Mouse (Mus musculus) right cerebral cortex, postnatal 14 days (tissue): Measurements from ENCODE around the gene Olfr1360.
"Not testable (repeated sequence)": the region's sequence is repeated elsewhere in the genome, so short reads cannot be mapped to it uniquely, and the experiment has no call there.

Experiments used
- DNase-seq: peaks from one replicate; pipeline ENCODE4 v3.0.0; 2022

Gene Olfr1360

DNA sequence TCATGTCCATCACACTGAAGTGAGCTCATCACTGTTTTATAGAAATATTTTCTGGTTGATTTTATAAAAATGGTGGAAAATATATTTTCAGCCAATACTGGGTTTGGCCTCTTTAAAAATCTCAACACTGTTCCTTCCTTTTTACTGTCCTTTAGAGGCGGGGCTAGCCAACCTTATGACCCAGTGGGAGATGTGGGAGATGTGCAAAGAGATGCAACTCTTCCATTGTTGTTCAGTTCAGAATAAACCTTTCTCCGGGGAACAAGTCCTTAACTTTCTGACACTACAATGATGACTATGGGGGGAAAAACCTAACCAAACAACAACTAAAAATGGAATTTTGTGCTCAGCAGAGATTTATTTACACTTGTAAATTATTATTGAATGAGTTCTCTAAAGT, at the start of gene Olfr1360:
Gene Olfr1360, minus strand, starts transcription at position 101 of the 400 bp plus-strand sequence.
- no peak for DNase-seq

DNA sequence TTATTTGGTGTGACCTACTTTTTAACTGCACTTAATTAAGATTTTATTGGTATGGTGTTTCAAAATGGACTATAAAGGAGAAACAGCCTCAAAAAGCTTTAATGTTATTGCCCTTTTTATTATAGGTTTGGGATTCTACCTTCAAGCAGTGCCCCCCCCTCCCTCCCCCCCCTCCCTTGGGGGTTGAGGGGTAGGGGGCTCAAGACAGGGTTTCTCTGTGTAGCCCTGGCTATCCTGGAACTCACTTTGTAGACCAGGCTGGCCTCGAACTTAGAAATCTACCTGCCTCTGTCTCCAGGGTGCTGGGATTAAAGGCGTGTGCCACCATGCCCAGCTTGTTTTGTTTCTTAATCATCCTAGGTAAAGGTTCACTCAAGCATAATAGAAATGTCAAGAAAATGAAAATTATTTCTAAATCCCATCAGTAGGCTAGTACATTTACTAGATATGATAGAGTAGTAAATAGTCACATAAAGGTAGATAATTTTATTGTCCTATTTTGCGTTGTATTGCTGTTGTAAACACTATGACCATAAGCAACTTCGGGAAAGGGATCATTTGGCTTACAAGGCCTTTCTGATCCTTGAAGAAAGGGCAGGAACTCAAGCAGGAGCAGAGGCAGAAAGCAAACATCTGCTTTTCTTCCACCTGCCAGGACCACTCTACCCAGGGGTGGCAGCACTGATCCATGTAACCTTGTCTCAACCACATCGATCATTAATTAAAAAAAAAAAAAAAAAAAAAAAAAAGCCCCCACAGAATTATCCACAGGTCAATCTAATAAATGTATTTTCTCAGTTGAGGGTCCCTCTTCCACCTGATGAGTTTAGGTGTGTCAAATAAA, 46.0 kb upstream of the Olfr1360 start:
- DNase-seq: no peak

DNA sequence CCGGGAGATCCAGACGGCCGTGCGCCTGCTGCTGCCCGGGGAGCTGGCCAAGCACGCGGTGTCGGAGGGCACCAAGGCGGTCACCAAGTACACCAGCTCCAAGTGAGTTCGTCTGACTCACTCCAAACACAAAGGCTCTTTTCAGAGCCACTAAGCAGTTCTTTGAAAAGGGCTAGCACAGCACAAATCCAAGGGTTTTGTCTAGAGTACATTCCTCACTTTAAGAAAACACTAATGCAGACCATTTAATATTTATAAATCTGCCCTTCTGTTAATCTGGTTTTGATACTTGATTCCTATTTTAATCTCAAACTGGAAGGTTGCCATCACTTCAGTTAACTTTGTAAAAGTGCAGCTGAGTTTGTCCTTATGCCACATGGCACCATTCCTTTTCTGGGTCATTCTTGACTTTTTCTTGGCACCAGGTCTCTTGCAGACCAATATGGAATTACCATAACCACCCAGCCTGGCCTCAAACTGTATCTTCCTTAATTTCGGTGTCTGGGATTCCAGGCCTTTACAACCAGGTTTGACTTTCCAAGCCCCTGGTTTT, 45.2 kb upstream of the Olfr1360 start:
- DNase-seq: no peak

DNA sequence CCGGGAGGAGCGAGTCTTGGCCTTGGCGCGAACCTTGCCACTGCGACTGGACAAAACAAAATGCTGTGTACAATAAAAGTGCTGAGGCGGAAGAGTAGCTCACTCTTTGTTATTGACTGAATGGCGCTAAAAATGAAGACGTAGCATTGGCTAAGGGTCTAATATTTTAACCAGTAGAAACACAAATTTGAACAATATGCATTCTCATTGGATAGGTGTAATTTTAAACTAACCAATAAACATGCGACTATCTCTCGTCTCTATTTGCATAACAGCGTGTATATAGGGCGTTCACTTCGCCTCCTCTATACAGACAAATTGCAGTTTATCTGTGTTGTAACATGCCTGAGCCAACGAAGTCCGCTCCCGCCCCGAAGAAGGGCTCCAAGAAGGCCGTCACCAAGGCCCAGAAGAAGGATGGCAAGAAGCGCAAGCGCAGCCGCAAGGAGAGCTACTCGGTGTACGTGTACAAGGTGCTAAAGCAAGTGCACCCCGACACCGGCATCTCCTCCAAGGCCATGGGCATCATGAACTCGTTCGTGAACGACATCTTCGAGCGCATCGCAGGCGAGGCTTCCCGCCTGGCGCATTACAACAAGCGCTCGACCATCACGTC, 44.7 kb upstream of the Olfr1360 start, which contains the start of gene Hist1h2bm:
Gene Hist1h2bm, plus strand, starts transcription at position 288 of the 616 bp plus-strand sequence.
- not testable (repeated sequence) for DNase-seq

DNA sequence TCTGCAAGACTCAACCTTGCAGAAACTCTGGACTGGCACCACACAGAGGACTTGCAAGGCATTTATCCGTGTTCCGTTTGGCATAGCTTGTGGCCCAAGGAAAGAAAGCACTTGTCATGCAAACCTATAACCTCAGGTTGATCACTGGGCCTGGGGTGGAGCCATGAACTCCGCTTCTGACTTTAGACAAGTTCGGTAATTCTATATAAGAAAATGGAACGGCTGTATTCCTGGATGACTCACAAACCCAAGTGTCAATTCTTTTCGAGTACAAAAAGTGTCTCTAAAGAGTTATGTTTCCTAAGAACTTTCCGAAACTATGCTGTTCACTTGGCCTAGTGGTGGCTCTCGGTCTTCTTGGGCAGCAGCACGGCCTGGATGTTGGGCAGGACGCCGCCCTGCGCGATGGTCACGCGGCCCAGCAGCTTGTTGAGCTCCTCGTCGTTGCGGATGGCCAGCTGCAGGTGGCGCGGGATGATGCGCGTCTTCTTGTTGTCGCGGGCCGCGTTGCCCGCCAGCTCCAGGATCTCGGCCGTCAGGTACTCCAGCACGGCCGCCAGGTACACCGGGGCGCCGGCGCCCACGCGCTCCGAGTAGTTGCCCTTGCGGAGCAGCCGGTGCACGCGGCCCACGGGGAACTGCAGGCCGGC, 44.0 kb upstream of the Olfr1360 start:
- DNase-seq: not testable (repeated sequence)

DNA sequence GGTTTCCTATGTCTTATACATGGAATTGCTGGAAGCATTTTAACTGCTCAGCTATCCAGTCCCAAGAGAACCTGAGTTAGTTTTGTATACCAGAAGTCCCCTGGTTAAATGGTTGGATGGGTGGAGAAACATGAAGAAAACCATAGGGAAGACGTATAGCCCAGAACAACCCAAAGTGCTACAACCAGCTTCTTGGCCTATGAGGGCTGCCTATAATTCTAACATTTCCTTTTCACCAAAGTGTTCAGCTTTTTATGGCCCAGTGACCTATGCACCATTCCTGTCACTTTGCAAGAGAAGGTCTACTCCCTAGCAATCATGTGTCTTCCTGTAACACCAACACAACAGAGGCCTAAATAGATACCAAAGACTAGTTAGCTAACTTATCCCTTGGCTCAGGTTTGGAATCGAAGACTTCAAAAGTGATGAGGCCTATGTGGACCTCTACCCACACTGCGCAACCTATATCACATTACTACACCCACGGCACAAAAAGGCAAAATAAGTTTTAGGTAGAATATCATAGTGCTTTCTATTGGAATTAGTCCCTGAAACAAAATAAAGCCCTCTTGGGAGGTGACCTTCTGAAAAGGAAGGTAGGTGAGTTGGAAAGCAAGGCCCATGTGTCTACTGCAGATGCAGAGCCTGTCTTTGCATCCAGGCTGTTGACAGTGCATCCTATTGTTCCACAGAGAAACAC, 41.3 kb upstream of the Olfr1360 start:
- no peak for DNase-seq

DNA sequence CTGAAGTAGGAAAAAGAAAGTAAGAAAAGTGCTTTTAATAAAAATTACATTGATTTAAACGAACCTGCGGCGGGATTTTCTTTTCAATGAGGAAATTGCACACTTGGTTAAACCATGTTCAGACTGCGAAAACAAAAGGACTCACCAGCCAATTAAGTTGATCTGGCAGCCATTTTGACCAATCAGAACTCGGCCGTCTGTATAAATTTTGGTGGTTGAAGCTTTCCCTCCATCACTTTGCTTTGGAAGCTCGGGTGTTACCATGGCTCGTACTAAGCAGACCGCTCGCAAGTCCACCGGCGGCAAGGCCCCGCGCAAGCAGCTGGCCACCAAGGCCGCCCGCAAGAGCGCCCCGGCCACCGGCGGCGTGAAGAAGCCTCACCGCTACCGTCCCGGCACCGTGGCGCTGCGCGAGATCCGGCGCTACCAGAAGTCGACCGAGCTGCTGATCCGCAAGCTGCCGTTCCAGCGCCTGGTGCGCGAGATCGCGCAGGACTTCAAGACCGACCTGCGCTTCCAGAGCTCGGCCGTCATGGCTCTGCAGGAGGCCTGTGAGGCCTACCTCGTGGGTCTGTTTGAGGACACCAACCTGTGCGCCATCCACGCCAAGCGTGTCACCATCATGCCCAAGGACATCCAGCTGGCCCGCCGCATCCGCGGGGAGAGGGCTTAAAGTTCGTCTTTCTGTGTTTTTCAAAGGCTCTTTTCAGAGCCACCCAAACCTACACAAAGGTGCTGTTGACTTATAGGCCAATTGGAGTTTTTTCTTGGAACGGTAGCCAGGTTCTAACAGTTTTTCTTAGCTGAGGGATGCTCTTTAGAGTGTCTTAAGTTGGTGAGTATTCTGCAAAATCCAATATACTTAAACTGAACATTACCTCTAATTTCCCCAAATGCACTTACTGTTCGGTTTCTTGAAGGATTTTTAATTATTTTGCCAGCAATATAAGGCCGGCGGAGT, 40.5 kb upstream of the Olfr1360 start, which contains the start of gene Hist1h3h:
Gene Hist1h3h, plus strand, starts transcription at position 263 of the 961 bp plus-strand sequence.
- peak; percentile 69 for DNase-seq

DNA sequence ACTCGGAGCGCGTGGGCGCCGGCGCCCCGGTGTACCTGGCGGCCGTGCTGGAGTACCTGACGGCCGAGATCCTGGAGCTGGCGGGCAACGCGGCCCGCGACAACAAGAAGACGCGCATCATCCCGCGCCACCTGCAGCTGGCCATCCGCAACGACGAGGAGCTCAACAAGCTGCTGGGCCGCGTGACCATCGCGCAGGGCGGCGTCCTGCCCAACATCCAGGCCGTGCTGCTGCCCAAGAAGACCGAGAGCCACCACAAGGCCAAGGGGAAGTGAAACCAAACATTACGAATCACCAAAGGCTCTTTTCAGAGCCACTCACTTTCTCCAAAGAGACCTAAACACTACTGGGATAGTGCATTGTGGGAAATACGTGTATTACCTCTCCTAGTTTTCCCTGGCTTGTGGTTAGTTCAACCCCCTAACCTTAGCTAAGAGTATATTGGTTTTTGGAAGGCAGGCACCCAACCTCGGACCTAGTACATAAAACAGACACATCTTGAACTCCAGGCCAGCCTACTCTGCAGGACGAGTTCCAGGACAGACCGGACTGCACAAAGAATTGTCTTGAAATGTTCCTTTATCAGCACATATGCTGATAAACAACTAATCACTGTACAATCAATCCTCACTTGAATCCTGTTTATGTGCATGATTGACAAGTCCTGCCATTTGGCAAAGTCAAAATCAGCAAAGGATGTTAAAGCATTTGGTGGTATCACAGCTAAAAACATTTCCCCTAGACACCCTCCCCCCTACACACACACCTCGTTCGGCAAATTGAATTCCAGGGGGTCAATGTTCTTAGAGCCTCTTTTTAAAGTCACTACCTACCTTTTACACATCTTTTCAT, 39.6 kb upstream of the Olfr1360 start:
- DNase-seq: not testable (repeated sequence)

DNA sequence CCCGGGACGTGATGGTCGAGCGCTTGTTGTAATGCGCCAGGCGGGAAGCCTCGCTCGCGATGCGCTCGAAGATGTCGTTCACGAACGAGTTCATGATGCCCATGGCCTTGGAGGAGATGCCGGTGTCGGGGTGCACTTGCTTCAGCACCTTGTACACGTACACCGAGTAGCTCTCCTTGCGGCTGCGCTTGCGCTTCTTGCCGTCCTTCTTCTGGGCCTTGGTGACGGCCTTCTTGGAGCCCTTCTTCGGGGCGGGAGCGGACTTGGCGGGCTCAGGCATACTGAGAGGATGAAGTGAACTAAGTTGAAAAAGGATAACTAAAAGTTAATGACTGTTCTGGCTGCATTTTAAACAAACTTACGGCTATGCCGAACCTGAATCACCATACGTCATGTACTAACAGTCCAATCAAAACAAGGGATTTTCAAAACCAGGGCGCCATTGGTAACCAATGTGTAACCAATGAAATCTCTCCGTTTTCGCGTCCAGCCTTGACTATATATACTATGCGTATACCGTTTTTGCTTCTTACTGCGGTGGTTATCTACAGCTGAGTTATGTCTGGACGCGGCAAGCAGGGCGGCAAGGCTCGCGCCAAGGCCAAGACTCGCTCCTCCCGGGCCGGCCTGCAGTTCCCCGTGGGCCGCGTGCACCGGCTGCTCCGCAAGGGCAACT, 38.8 kb upstream of the Olfr1360 start, which contains the start of the genes Hist1h2bl and Hist1h2ai:
Gene Hist1h2bl, minus strand, starts transcription at position 280 of the 676 bp plus-strand sequence.
Gene Hist1h2ai, plus strand, starts transcription at position 559 of the 676 bp plus-strand sequence.
- peak; percentile 56 for DNase-seq

DNA sequence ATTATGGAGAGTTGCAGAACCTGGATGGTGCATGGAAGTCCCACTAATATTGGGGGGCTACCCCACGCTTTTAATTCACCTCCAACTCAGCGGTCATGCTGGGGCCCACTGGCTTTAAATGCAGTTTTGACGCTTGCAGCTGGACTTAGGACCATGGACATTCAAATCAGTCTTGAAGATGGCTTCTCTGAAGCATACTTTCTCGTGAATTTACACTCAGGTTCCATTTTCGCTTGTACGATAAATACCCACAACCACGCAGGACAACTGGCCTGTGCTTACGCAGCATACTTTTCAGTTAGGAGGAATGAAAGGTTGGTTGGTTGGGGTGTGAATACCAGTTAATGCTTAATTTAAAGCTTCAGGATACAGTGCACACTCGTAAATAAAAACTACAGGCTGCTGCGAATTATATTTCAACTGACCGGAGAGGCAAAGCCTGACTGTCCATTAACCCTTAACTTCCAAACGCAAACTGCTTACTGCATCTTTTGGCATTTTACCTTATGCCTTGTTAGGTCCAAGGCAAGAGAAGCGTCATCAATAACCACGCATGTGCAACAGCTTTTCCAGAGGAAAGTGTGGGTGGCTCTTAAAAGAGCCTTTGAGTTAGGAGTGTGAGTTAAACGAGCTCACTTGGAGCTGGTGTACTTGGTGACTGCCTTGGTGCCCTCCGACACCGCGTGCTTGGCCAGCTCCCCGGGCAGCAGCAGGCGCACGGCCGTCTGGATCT, 38.1 kb upstream of the Olfr1360 start:
- DNase-seq: no peak

DNA sequence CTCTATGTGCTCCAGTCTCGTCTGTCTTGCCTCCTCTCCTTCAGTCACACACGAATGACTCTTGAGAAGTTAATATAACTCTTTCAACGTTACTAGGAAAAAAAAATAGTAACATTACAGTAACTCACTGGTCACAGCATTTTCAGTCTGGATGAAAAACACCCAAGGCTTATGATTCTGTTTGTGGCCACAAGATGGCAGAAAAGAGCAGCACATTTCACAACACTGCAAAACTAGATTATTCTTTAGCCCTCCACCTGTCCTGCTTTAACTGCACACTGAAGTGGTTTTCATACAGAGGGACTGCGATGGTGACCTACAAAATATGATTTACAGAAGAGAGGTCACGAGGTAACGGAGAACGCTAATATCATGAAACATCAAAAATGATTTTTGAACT, 37.5 kb upstream of the Olfr1360 start:
- DNase-seq: peak; percentile 27

DNA sequence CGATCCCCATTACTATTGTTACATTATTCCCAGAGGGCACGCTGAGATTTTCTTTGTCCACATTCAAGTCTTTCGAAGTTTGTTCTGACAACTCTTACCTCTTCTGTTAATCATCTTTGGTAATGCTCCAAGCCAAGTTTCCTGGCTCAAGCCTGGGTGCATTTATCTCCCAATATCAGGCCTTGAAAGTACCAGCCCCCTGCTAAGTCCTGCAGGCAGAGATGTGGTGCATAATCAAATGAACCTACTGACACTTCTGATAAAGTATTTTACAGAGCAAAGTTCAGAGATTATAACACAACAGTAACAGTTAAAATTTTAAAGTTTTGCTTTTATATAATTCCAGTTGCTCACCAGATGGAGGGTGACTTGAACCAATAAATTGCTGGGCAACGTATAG, 34.5 kb upstream of the Olfr1360 start:
- no peak for DNase-seq

DNA sequence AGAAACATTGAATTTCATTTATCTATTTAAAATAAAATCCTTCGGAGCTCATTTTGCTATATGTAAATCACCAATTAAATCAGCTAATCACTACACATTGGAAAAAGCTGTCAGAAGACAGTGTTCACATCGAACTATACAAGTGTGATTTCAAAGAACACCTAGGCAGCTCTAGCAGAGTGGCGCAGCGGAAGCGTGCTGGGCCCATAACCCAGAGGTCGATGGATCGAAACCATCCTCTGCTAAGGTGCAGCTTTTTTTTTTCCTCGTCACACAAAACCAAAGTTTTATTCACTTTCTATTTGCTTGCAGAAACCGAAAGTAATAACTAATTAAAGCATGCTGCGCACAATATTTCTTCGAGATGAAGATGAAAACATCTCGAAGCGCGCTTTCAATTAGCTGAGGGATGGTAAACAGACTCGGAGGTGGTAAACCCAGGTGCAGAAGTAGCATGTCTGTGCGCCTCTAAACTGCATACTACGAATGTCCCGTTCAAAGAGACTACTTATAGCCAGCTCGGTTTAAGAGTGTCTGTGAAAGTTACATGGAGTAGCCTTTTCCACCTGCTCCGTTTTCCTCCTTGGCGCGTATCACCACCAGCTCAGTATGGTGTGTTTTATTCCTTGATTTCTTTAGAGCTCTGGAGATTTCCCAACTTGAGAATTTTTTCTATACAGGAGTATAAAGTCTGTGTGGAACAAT, 33.8 kb upstream of the Olfr1360 start:
- DNase-seq: peak; percentile 64

DNA sequence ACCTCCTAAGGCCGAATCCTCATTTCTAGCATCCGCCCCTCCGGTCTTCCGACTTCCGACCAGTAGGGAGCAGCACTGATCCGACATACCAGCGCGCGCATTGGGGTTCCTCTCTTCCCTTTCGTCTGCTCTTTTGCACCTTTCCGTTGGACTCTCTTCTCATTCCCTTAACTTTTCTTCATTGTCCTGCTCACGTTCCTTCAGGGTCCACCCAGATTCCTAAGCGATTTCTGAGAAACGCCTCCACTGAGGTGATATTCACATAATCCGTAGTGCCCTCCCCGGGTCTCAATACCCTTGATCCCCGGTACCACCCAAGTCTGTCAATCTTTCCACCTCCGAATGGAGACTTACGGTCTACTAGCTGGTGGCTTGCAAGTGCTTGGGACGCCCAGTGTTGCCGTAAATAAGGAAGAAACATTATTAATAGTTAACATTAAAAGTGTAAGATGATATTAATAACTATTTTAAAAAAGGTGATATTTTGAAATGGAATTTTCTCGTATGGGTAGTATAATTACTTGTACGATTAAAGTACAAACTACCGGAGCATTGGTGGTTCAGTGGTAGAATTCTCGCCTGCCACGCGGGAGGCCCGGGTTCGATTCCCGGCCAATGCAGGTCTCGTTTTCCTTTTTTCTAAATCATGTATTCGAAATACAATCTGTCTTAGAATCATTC, 33.0 kb upstream of the Olfr1360 start:
- peak; percentile 86 for DNase-seq

DNA sequence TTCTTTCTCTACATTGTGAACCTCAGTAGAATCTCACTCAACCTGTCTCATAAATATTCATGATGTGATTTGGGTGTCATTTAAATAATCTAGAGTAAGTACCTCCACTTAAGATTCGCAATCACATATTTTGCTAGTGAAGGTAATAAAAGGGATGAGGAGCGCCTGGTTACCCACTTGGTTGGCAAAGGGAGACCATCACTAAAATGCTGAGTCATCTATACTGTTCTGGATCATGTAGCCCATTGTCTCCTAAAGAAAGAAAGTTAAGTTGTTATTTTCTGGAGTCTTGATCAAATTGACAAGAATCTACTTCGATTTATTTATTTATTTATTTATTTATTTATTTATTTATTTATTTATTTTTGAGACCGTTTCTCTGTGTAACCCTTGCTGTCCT, 29.5 kb upstream of the Olfr1360 start:
- DNase-seq: no peak

DNA sequence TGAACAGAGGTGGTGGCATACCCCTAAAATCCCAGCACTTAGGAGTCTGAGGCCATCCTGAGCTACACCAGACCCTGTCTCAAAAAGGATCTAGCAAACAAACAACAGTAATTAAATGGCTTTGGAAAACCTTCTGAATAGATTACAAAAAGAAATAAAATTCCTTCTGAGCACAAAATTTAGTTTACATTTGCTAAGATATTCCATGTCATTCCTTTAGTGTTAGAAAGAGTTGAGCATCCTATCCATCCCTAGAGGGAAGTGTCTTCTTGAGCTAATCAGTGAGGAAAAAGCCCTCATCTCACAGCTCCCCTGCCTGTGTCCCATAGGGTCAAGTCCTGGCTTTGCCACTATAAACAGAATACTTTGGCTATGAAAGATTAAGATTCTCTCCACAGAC, 20.6 kb upstream of the Olfr1360 start, which contains the start of gene Olfr1359:
Gene Olfr1359, plus strand, starts transcription at position 301 of the 400 bp plus-strand sequence.
- DNase-seq: no peak

DNA sequence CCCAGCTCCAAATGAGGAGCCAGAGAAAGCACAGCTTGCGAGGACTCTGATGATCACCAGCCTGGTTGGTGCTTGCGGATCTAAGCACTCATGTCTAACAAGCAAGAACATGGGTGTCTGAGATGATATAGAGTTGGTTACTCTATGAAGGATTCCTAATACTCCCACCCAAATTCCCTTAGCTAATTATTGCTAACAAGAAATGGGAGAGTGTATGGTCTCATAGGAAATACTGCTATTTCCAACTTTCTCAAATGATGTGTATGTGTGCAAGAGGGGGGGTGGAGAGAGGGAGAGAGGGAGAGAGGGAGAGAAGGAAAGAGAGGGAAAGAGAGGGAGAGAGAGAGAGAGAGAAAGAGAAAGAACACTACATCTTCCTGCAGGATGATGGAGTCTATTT, 13.9 kb downstream of the Olfr1360 start, which contains the start of gene Olfr1361:
Gene Olfr1361, minus strand, starts transcription at position 101 of the 400 bp plus-strand sequence.
- DNase-seq: no peak
